Mouse (Mus musculus): ENCODE data around the gene Dnah6.

DNA sequence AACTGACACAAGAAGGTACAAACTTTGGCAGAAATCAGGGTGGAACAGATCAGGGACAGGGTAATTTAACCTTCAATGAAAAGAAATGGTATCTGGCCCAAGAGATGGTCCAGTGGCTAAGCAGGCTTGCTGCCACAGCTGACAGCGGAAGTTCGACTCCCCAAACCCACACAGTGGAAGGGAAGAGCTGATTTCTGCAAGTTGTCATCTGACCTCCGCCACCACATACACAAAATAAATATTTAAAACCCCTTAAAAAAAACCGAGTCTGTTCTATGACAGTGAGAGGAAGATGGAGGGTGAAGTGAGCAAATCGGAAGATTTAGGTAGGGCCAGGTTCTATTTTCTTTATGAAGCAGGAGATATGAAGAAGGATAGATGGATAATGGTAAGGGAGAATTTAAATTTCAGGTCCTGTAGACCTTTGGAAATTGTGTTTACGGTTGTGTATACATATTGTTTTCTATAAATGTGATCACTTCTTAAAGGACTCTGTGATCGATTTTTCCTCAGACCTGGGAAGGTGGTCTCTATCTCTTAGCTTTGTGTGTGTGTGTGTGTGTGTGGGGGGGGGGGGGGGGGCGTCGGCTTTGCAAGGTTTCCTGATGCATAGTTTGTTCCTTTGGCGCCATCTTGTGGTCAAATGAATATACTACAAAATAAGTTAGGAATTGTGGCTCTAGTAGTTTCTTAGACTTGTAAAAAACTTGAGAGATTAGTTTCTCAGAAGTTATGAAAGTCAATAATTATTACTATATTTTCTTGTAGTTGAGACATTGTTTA, 6.1 kb upstream of the Dnah6 start:
- TF ChIP-seq POLR2A (IDR thresholded peaks at IDR 0.05; ENCODE audit: control insufficient read depth, low read depth, low read length) (no peak), CTCF (IDR thresholded peaks at IDR 0.05; ENCODE audit: control insufficient read depth, insufficient read depth, insufficient replicate concordance, low read depth, low read length) (no peak)

All from testis, adult 2 months (tissue).